Mouse (Mus musculus) midbrain, embryonic 13.5 days (tissue): Measurements from ENCODE around the gene Klhl7. TPM values are rescaled to one million over a fixed set of nuclear protein-coding genes. Genes with fewer than 3 reads are reported as not detected.
"Not testable (repeated sequence)": the region's sequence is repeated elsewhere in the genome, so short reads cannot be mapped to it uniquely, and the experiment has no call there.

Source experiments
- ATAC-seq: fragments of 200-750 bp; cut with Nextera tagmentation; 2 replicates; pipeline ENCODE4 v1.8.0; 2017; ENCODE audit warnings: mild to moderate bottlenecking, moderate TSS enrichment, moderate library complexity
- H3K27ac ChIP-seq: fragments of 300-500 bp; sonication (generic); 2 replicates; pipeline ENCODE4 v1.5.1; 2015; ENCODE audit warnings: inconsistent platforms, mild to moderate bottlenecking, moderate library complexity
- H3K27me3 ChIP-seq: fragments of 300-500 bp; sonication (generic); 2 replicates; pipeline ENCODE4 v1.6.1; 2015; ENCODE audit warnings: mild to moderate bottlenecking, inconsistent platforms
- H3K36me3 ChIP-seq: fragments of 300-500 bp; sonication (generic); 2 replicates; pipeline ENCODE4 v1.6.1; 2015; ENCODE audit warnings: mild to moderate bottlenecking, inconsistent platforms
- H3K4me1 ChIP-seq: fragments of 300-500 bp; sonication (generic); replicated peaks from 2 replicates; pipeline ENCODE4 v1.6.1; 2015; ENCODE audit warnings: inconsistent platforms
- H3K4me2 ChIP-seq: fragments of 300-500 bp; sonication (generic); replicated peaks from 2 replicates; pipeline ENCODE4 v1.6.1; 2015; ENCODE audit warnings: moderate library complexity, mild to moderate bottlenecking, inconsistent platforms
- H3K4me3 ChIP-seq: fragments of 300-500 bp; sonication (generic); replicated peaks from 2 replicates; pipeline ENCODE4 v1.5.1; 2015; ENCODE audit warnings: mild to moderate bottlenecking, inconsistent platforms
- H3K9ac ChIP-seq: fragments of 300-500 bp; sonication (generic); replicated peaks from 2 replicates; pipeline ENCODE4 v1.6.1; 2015; ENCODE audit warnings: mild to moderate bottlenecking, inconsistent platforms
- H3K9me3 ChIP-seq: fragments of 300-500 bp; sonication (generic); 2 replicates; pipeline ENCODE4 v1.6.1; 2016; ENCODE audit warnings: mild to moderate bottlenecking, inconsistent platforms
- WGBS: fragments of 180-500 bp; shearing (Covaris S2); methylation state at CpG from one replicate; pipeline ENCODE4 v1.1.7; 2015; 5-methylcytosine and 5-hydroxymethylcytosine counted together
- polyA plus RNA-seq: library from polyadenylated mRNA; unstranded; fragments of >200 nt; fragmentation: Nextera tagmentation; extraction: Ambion mirVana; gene quantifications from 2 replicates; pipeline ENCODE4 v1.2.1, GENCODE M21; 2015

Gene Klhl7
- polyA plus RNA-seq, 1 experiment from 2014 or later: 165 TPM

GRCm38 (mm10) chr5:24100810-24101311, 456 bp downstream of the Klhl7 start:
- Histone ChIP-seq H3K9me3 (no peaks in the 10 kb centered on the region), H3K4me1 (peaks cover 38% of the 10 kb centered on the region), H3K9ac (peak overlapping the region; percentile 95), H3K27me3 (0 out of 2 replicates have a peak, but pooled peaks cover 3% of the 10 kb centered on the region), H3K27ac (peak overlapping the region; percentile 96), H3K36me3 (no peaks in the 10 kb centered on the region), H3K4me2 (peak overlapping the region; percentile 64), H3K4me3 (peak overlapping the region; percentile 83)
- peak; percentile 90 for ATAC-seq
- WGBS: under 1% methylated on average over 32 of the region's 46 CpGs

- Histone ChIP-seq H3K4me2 (peak overlapping the region; percentile 64), H3K27me3 (0 out of 2 replicates have a peak, but pooled peaks cover 3% of the 10 kb centered on the region), H3K9ac (peak overlapping the region; percentile 95), H3K36me3 (no peaks in the 10 kb centered on the region), H3K4me3 (peak overlapping the region; percentile 83), H3K27ac (peak overlapping the region; percentile 96), H3K4me1 (peaks cover 40% of the 10 kb centered on the region), H3K9me3 (no peaks in the 10 kb centered on the region)
- 2% methylated on average over 8 of the region's 8 CpGs for WGBS
- ATAC-seq: no peak
Observed at GRCm38 (mm10) chr5:24101446-24102140, 1.2 kb downstream of the Klhl7 start.

DNA sequence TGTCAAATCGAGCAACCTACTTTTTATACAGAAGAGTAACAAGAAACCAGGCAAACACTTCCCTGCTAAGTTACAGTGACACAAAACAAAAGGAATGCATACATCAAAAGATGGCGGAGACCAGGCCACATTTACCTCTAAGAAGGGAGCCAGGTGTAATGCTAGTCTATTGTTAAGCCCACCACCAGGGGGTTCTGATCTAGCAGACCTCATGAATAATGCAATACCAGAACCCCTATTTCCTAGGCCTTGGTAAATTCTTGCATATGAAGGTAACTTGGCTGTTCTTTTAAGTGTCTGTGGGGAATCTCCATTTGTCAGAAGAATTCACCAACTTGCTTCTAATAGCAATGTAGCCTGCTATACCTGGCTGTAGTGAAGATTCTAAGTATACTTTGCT, 2.8 kb downstream of the Klhl7 start:
- not testable (repeated sequence) for ATAC-seq, H3K27ac ChIP-seq, H3K9ac ChIP-seq, H3K36me3 ChIP-seq, H3K27me3 ChIP-seq, H3K9me3 ChIP-seq
- WGBS: 54% methylated on average over 2 of the region's 2 CpGs
- Histone ChIP-seq H3K4me3 (peak overlapping the region; percentile 83), H3K4me1 (peaks cover 42% of the 10 kb centered on the region), H3K4me2 (peak overlapping the region; percentile 64)

DNA sequence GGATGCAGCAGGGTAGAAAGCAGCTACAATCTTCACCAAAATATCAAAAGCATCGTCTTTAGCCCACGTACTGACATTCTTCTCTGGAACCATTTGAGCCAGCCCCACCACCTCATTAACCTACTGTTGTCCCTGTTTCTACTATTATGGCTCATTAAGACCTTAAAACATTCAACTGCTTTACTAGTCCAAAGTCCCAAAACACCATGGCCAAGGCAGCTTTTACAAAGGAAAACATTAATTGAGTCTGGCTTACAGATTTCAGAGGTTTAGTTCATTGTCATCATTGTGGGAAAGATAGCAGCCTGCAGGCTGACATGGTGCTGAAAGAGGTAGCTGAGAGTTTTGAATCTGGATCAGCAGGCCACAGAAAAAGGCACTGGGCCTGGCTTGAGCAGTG, 3.4 kb downstream of the Klhl7 start:
- Histone ChIP-seq H3K4me3 (no peak overlapping the region), H3K36me3 (0 out of 2 replicates have a peak, but pooled peaks cover 5% of the 10 kb centered on the region), H3K27me3 (no peaks in the 10 kb centered on the region), H3K9me3 (no peaks in the 10 kb centered on the region), H3K4me2 (peak overlapping the region; percentile 64), H3K9ac (no peak overlapping the region), H3K27ac (no peak overlapping the region), H3K4me1 (peaks cover 42% of the 10 kb centered on the region)
- ATAC-seq: no peak
- 75% methylated on average over 2 of the region's 2 CpGs for WGBS

DNA sequence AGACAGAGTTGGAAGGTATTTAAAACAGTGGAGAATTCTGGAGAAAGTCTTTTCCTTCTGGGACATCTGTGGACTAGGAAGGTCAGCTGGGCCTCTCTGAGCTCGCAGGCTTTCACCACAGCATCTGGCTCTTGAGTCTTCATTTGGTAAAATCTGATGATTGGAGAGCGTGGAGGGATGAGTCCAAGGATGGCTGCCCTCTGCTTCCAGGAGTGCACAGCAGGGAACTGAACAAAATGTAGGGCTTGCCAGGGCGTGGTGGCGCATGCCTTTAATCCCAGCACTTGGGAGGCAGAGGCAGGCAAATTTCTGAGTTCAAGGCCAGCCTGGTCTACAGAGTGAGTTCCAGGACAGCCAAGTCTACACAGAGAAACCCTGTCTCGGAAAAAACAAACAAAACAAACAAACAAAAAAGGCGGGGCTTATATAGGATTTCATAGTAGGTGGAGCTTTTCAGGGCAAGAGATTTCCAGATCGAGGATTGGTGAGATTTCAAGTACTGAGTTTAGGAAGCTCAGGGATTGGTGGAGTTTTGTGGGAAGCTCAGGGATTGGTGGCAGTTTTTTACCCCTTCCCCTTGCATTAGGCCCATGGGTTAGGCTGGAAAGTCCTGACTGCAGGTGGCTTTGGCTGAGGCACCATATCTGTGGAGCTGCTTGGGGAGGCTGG, 6.8 kb downstream of the Klhl7 start:
- no peak for ATAC-seq
- Histone ChIP-seq H3K36me3 (peaks cover 18% of the 10 kb centered on the region; the same call in 1 of the 2 replicates), H3K27me3 (no peaks in the 10 kb centered on the region), H3K4me1 (peaks cover 39% of the 10 kb centered on the region), H3K27ac (no peak overlapping the region), H3K9ac (no peak overlapping the region), H3K9me3 (no peaks in the 10 kb centered on the region), H3K4me3 (no peak overlapping the region), H3K4me2 (no peak overlapping the region)
- 93% methylated on average over 7 of the region's 7 CpGs for WGBS

DNA sequence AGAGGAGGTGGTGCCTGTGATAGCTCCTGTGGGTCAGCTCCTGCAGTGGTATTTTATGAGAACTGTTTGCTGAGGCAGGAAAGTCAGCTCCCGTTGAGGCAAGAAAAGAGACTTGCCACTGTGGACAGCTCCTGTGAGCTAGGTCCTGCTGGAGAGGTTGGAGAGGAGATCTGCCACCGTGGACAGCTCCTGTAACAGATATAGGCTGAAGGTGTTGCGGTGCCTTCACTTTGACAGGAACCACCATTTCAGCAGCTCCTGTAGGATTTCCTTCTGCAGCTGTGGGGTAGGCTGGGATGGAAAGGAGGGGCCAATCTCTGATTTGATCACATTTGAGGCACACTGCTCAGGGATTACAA, 7.3 kb downstream of the Klhl7 start:
- Histone ChIP-seq H3K27me3 (no peaks in the 10 kb centered on the region), H3K4me2 (no peak overlapping the region), H3K36me3 (peaks cover 18% of the 10 kb centered on the region; the same call in 1 of the 2 replicates), H3K27ac (no peak overlapping the region), H3K9me3 (no peaks in the 10 kb centered on the region), H3K4me1 (peaks cover 39% of the 10 kb centered on the region), H3K4me3 (no peak overlapping the region), H3K9ac (no peak overlapping the region)
- 89% methylated on average over 3 of the region's 3 CpGs for WGBS
- no peak for ATAC-seq

- H3K27me3 ChIP-seq: no peaks in the 10 kb centered on the region
- H3K4me2 ChIP-seq: no peak overlapping the region
- H3K4me3 ChIP-seq: no peak overlapping the region
- 84% methylated on average over 5 of the region's 5 CpGs for WGBS
- peaks cover 20% of the 10 kb centered on the region for H3K4me1 ChIP-seq
- H3K27ac ChIP-seq: no peak overlapping the region
- no peak overlapping the region for H3K9ac ChIP-seq
- H3K9me3 ChIP-seq: no peaks in the 10 kb centered on the region
- ATAC-seq: no peak
- peaks cover 18% of the 10 kb centered on the region; the same call in 1 of the 2 replicates for H3K36me3 ChIP-seq
Observed at GRCm38 (mm10) chr5:24110068-24110467, 9.7 kb downstream of the Klhl7 start.

- ATAC-seq: peak; percentile 40; the same call in 1 of the 2 replicates
- H3K27me3 ChIP-seq: no peaks in the 10 kb centered on the region
- no peak overlapping the region for H3K27ac ChIP-seq
- H3K4me2 ChIP-seq: no peak overlapping the region
- H3K9ac ChIP-seq: no peak overlapping the region
- H3K4me1 ChIP-seq: peaks cover 27% of the 10 kb centered on the region
- H3K4me3 ChIP-seq: no peak overlapping the region
- H3K9me3 ChIP-seq: no peaks in the 10 kb centered on the region
- WGBS: 84% methylated on average over 12 of the region's 12 CpGs
- peaks cover 18% of the 10 kb centered on the region; the same call in 1 of the 2 replicates for H3K36me3 ChIP-seq
Observed at GRCm38 (mm10) chr5:24112116-24112903, 11.9 kb downstream of the Klhl7 start.

DNA sequence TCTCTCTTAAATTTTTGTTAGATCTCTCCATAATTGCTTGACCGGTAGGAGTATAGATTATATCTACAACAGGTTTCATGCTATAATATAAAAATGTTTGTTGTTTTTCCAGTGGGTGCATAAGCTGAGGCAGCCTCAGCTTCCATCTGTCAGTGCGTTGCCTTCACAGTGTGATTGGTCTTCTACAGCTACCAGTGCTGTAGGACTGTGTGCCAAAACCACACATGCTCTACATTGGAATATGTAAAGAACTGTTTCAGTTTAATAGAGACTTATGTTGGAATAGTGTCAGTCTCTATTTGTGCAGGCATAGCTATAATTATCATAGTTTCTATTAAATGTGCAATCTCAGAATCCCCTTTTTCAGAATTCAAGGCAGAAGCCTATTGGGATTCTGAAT, 21.8 kb downstream of the Klhl7 start:
- 96% methylated on average over 2 of the region's 2 CpGs for WGBS
- Histone ChIP-seq H3K27ac (no peak overlapping the region), H3K36me3 (peaks cover 8% of the 10 kb centered on the region; the same call in 1 of the 2 replicates), H3K9ac (no peak overlapping the region), H3K9me3 (no peaks in the 10 kb centered on the region), H3K4me2 (no peak overlapping the region), H3K4me1 (peaks cover 34% of the 10 kb centered on the region), H3K27me3 (no peaks in the 10 kb centered on the region), H3K4me3 (no peak overlapping the region)
- ATAC-seq: no peak

- Histone ChIP-seq H3K4me3 (0 out of 2 replicates have a peak overlapping the region, but pooled peaks have one; percentile 0), H3K36me3 (peaks cover 11% of the 10 kb centered on the region; the same call in 1 of the 2 replicates), H3K9ac (peak overlapping the region; percentile 46; the same call in 1 of the 2 replicates), H3K4me2 (0 out of 2 replicates have a peak overlapping the region, but pooled peaks have one; percentile 5), H3K4me1 (peaks cover 33% of the 10 kb centered on the region), H3K27ac (peak overlapping the region; percentile 90), H3K9me3 (no peaks in the 10 kb centered on the region), H3K27me3 (no peaks in the 10 kb centered on the region)
- WGBS: 26% methylated on average over 1 of the region's 1 CpGs
- ATAC-seq: peak; percentile 90
Observed at GRCm38 (mm10) chr5:24124175-24124574, 23.8 kb downstream of the Klhl7 start.

GRCm38 (mm10) chr5:24124579-24125276, 24.3 kb downstream of the Klhl7 start:
- Histone ChIP-seq H3K9me3 (no peaks in the 10 kb centered on the region), H3K4me1 (peaks cover 33% of the 10 kb centered on the region), H3K4me3 (0 out of 2 replicates have a peak overlapping the region, but pooled peaks have one; percentile 0), H3K27me3 (no peaks in the 10 kb centered on the region), H3K9ac (0 out of 2 replicates have a peak overlapping the region, but pooled peaks have one; percentile 46), H3K36me3 (peaks cover 11% of the 10 kb centered on the region; the same call in 1 of the 2 replicates), H3K4me2 (no peak overlapping the region), H3K27ac (peak overlapping the region; percentile 90)
- 27% methylated on average over 3 of the region's 3 CpGs for WGBS
- peak; percentile 81 for ATAC-seq
